Mouse (Mus musculus) embryonic facial prominence, embryonic 12.5 days (tissue): Measurements from ENCODE around the gene Krt6b. TPM values are rescaled to one million over a fixed set of nuclear protein-coding genes. Genes with fewer than 3 reads are reported as not detected.
"Not testable (repeated sequence)": the region's sequence is repeated elsewhere in the genome, so short reads cannot be mapped to it uniquely, and the experiment has no call there.

Experiments
- ATAC-seq: fragments of 200-750 bp; cut with Nextera tagmentation; 2 replicates; pipeline ENCODE4 v1.8.0; 2017; ENCODE audit not compliant: insufficient number of reproducible peaks, insufficient read depth, low FRiP score, low TSS enrichment
- H3K27ac ChIP-seq: fragments of 300-500 bp; sonication (generic); 2 replicates; pipeline ENCODE4 v1.5.1; 2016; ENCODE audit warnings: mild to moderate bottlenecking
- H3K27me3 ChIP-seq: fragments of 300-500 bp; sonication (generic); 2 replicates; pipeline ENCODE4 v1.6.1; 2016; ENCODE audit warnings: mild to moderate bottlenecking, moderate library complexity
- H3K36me3 ChIP-seq: fragments of 300-500 bp; sonication (generic); 2 replicates; pipeline ENCODE4 v1.6.1; 2016; ENCODE audit warnings: mild to moderate bottlenecking
- H3K4me1 ChIP-seq: fragments of 300-500 bp; sonication (generic); 2 replicates; pipeline ENCODE4 v1.6.1; 2016
- H3K4me2 ChIP-seq: fragments of 300-500 bp; sonication (generic); replicated peaks from 2 replicates; pipeline ENCODE4 v1.6.1; 2016; ENCODE audit warnings: mild to moderate bottlenecking, moderate library complexity
- H3K4me3 ChIP-seq: fragments of 300-500 bp; sonication (generic); 2 replicates; pipeline ENCODE4 v1.5.1; 2016; ENCODE audit warnings: mild to moderate bottlenecking
- H3K9ac ChIP-seq: fragments of 300-500 bp; sonication (generic); 2 replicates; pipeline ENCODE4 v1.6.1; 2016; ENCODE audit warnings: mild to moderate bottlenecking, moderate library complexity
- H3K9me3 ChIP-seq: fragments of 300-500 bp; sonication (generic); 2 replicates; pipeline ENCODE4 v1.6.1; 2016; ENCODE audit warnings: mild to moderate bottlenecking, moderate library complexity
- WGBS: fragments of 180-500 bp; shearing (Covaris S2); methylation state at CpG from one replicate; pipeline ENCODE4 v1.1.7; 2016; 5-methylcytosine and 5-hydroxymethylcytosine counted together
- microRNA-seq: library from miRNA; unstranded; fragments of <30 nt; microRNA quantifications from one replicate; pipeline ENCODE4, GENCODE M21; 2017
- polyA plus RNA-seq: library from polyadenylated mRNA; unstranded; fragments of >200 nt; fragmentation: Nextera tagmentation; extraction: Ambion mirVana; gene quantifications from 2 replicates; pipeline ENCODE4 v1.2.1, GENCODE M21; 2016

Krt6b gene
- polyA plus RNA-seq, 1 experiment from 2014 or later = not detected

DNA sequence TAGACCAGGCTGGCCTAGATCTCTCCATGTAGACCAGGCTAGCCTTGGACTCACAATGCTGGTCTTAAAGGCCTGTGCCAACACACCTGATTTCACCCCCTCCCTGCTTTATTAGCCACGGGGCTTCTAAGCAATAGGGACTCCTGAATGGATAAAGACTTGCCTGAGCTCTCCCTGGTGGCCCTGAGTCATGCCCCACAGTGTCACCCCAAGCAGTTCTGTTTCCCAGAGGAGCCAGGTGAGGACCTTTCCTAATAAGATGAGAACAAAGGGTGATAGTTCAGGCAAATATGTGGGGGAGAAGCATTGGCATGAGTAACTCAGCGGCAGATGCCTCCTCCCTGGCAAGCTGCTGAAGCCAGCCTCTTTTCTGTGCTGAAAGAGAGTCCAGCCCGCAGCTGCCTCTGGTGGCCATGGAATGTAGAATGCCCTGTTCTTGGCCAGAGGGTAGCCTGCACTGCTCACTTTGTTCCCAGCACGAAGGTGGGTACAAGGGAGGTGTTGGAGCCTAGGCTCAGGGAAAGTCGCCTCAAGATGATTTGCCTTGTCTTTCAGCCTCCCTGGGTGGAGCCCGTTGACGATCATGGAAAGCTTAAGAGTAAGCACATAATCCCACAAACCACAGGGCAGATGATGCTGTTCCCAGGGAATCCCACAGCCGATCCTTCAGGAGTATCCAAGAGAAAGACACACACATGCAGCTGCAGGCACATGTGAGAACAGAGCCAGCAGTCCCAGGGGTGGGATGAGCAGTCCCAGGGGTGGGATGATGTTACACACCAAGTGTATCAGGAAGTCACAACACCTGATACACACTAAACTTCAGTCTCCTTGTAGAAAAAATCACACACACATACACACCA is 17.5 kb upstream of the Krt6b start:
- no peak overlapping the region for H3K27ac ChIP-seq
- H3K36me3 ChIP-seq = no peaks in the 10 kb centered on the region
- WGBS = 62% methylated on average over 8 of the region's 8 CpGs
- no peak overlapping the region for H3K4me3 ChIP-seq
- H3K9me3 ChIP-seq = no peaks in the 10 kb centered on the region
- no peaks in the 10 kb centered on the region for H3K27me3 ChIP-seq
- H3K4me1 ChIP-seq = no peaks in the 10 kb centered on the region
- no peak overlapping the region for H3K4me2 ChIP-seq
- no peak overlapping the region for H3K9ac ChIP-seq
- ATAC-seq = no peak

DNA sequence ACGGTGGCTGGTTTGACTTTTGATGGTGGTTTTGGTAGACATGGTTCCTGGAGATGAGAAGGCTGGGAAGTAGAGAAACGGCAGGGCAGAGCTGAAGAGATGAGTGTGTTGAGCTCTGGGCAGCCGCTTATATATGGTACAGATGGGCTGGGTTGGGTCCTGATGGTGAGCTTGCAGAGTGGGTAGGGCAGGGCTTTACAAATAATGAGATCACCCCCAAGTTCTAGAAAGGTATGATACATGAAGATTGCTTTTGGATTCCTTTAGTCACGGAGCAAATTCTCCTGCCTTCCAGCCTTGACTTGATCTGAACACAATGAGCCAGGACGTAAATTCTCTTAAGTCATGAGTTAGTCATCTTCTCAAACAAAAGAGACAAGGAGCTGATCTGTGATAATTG is 14.1 kb upstream of the Krt6b start, which contains the start of gene Krt6a:
TSS of gene Krt6a (minus strand) at position 101 of the 400 bp plus-strand sequence.
- no peak for ATAC-seq
- Histone ChIP-seq H3K4me3 (no peak within 1 kb of the TSS), H3K27ac (no peak within 1 kb of the TSS), H3K36me3 (no peaks in the 10 kb centered on the region), H3K27me3 (no peaks in the 10 kb centered on the region), H3K4me2 (no peak within 1 kb of the TSS), H3K9ac (no peak within 1 kb of the TSS), H3K9me3 (no peaks in the 10 kb centered on the region), H3K4me1 (no peaks in the 10 kb centered on the region)
- 81% methylated on average over 5 of the region's 5 CpGs for WGBS

DNA sequence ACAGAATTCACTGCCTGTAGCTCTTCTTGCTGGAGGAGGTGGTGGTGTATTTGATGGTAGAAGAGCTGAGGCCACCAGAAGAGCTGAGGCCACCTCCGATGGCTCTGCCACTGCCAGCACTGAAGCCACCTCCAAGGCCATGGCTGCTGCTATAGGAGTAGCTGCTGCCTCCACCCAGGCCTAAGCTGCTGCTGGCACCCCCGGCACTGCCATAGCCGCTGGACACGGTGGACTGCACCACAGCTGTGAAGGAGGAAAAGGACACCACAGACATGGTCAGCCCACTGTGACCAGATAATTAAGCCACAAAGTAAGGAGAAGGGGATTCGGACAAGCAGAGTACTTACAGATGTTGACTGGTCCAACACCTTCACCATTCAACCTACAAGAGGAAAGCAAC is 10.4 kb upstream of the Krt6b start:
- H3K4me3 ChIP-seq, H3K9ac ChIP-seq, H3K27me3 ChIP-seq, H3K27ac ChIP-seq, H3K36me3 ChIP-seq, ATAC-seq, H3K4me2 ChIP-seq, H3K4me1 ChIP-seq, H3K9me3 ChIP-seq: not testable (repeated sequence)
- 90% methylated on average over 5 of the region's 5 CpGs for WGBS

DNA sequence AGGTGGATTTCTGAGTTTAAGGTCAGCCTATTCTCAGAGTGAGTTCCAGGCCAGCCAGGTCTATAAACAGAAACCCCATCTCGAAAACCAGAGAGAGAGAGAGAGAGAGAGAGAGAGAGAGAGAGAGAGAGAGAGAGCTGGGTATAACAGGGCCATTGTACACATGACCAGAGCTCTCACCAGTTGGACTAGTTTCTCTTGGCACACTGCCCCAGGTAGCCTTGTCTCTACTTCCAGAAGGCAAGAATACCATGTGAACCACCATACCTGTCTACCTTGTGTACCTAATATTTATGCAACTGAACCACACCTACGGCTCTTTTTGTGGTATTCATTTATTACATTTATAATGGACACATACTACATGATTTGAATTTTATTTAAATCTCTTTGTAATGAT is 8.1 kb upstream of the Krt6b start:
- Histone ChIP-seq H3K4me3 (no peak overlapping the region), H3K4me2 (no peak overlapping the region), H3K27ac (no peak overlapping the region), H3K27me3 (no peaks in the 10 kb centered on the region), H3K4me1 (no peaks in the 10 kb centered on the region), H3K36me3 (no peaks in the 10 kb centered on the region), H3K9me3 (no peaks in the 10 kb centered on the region), H3K9ac (no peak overlapping the region)
- 67% methylated on average over 2 of the region's 2 CpGs for WGBS
- no peak for ATAC-seq

DNA sequence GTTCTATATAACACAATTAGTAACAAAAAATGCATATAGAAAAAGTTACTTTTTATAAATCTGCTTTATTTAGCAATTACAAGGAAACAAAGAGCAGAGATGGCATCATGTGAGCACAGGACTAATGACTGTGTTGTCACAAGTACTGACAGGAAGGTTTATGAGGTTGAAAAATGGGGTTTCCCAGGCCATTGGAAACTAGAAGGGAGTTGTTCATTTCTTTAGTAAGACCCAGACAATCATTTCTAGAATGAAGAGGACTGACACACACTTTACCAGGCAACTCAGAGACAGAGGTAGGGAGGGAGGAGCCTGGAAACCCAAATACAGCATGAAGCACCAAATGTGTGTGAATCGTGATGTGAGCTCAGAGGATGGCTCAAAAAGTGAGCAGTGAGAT is 4.1 kb downstream of the Krt6b start:
- H3K4me1 ChIP-seq = no peaks in the 10 kb centered on the region
- ATAC-seq = no peak
- no peaks in the 10 kb centered on the region for H3K27me3 ChIP-seq
- no peak overlapping the region for H3K4me3 ChIP-seq
- no peak overlapping the region for H3K4me2 ChIP-seq
- H3K9me3 ChIP-seq = no peaks in the 10 kb centered on the region
- WGBS = 91% methylated on average over 1 of the region's 1 CpGs
- H3K27ac ChIP-seq = no peak overlapping the region
- H3K9ac ChIP-seq = no peak overlapping the region
- no peaks in the 10 kb centered on the region for H3K36me3 ChIP-seq

DNA sequence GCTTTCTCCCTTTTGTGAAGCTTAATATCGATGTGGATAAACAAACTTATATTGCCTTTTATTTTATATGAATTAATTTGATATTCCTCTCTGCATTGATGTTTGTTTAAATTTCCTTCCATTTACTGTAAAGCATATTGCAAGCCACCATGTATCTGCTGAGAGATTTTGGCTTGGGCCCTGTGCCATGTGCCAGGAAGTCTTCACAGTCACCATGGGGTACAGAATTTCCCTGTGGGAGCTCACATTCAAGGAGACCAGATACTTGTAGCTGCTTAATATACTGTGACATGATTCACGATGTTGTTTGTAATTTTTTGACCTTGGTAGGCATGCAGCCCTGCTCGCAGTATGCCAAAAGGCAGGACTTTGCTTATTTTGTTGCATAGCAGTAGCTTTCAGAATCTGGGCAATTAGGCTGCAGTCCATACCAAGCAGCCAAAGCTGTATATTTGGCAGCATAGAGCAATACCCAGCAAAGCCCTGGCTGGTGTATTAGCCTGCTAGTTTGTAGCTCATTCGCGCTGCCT is 27.3 kb downstream of the Krt6b start:
- H3K9ac ChIP-seq = no peak overlapping the region
- no peak for ATAC-seq
- no peaks in the 10 kb centered on the region for H3K4me1 ChIP-seq
- 84% methylated on average over 5 of the region's 5 CpGs for WGBS
- H3K4me3 ChIP-seq = no peak overlapping the region
- H3K27ac ChIP-seq = no peak overlapping the region
- no peaks in the 10 kb centered on the region for H3K36me3 ChIP-seq
- H3K27me3 ChIP-seq = no peaks in the 10 kb centered on the region
- H3K9me3 ChIP-seq = no peaks in the 10 kb centered on the region
- no peak overlapping the region for H3K4me2 ChIP-seq

DNA sequence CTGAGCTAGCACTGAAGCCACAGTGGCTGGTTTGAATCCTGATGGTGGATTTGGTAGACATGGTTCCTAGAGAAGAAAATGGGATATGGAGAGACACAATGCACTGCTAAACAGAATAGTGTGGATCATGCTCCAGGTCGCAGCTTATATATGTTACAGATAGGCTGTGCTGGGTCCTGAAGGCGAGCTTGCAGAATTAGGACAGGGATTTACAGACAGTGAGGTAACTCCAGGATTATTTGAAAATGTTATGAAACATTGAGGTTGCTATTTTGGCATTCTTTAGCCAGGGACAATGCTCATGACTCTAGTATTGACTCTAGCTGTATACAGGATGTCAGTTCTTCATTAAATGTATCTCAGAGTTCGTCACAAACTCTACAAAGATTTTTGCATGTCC is 32.8 kb downstream of the Krt6b start, which contains the start of gene Gm5478:
TSS of gene Gm5478 (minus strand) at position 101 of the 400 bp plus-strand sequence.
- Histone ChIP-seq H3K9ac (no peak within 1 kb of the TSS), H3K36me3 (no peaks in the 10 kb centered on the region), H3K9me3 (no peaks in the 10 kb centered on the region), H3K27me3 (no peaks in the 10 kb centered on the region), H3K27ac (no peak within 1 kb of the TSS), H3K4me2 (no peak within 1 kb of the TSS), H3K4me3 (no peak within 1 kb of the TSS), H3K4me1 (no peaks in the 10 kb centered on the region)
- WGBS = 70% methylated on average over 3 of the region's 3 CpGs
- ATAC-seq = no peak

DNA sequence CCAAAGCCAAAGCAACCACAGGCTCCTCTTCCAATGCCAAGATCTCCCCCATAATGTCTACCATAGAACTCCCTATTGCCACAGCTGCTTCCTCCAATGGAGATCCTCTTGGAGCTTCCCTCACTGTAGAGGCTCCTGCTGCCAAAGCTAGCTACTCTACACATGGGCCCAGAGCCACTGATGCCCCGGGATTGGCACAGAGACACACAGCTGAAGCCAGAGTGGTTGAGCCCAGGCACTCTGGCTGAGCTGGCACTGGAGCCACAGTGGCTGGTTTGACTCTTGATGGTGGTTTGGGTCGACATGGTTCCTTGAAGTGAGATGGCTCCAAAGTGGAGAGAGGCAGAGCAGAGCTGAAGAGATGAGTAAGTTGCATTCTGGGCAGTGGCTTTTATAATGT is 52.2 kb downstream of the Krt6b start, which contains the start of gene Gm5414:
TSS of gene Gm5414 (minus strand) at position 305 of the 400 bp plus-strand sequence.
- Histone ChIP-seq H3K4me3 (no peak within 1 kb of the TSS), H3K36me3 (no peaks in the 10 kb centered on the region), H3K9ac (no peak within 1 kb of the TSS), H3K27me3 (no peaks in the 10 kb centered on the region), H3K4me2 (no peak within 1 kb of the TSS), H3K9me3 (no peaks in the 10 kb centered on the region), H3K27ac (no peak within 1 kb of the TSS), H3K4me1 (no peaks in the 10 kb centered on the region)
- 73% methylated on average over 2 of the region's 2 CpGs for WGBS
- ATAC-seq = no peak

Small RNA genes lying within 50 kb of the gene (microRNA-seq; reads per million reads assigned to microRNA genes)
- gene Gm44323 = not detected
- gene Gm44342 = not detected
- not detected for gene Gm44383
- gene Gm44479 = not detected

Other genes starting within 250 kb of the Krt6b start
- 0.53 and 0.54 TPM in 2 replicates for gene Krt87, start 241.5 kb downstream of the Krt6b start, polyA plus RNA-seq
- not detected in 2 replicates for gene Krt88, start 232.5 kb downstream of the Krt6b start, polyA plus RNA-seq
- gene Krt81, start 216.5 kb downstream of the Krt6b start, polyA plus RNA-seq = not detected in 2 replicates
- not detected in 2 replicates for gene Krt86, start 206.8 kb downstream of the Krt6b start, polyA plus RNA-seq
- gene Krt83, start 188.8 kb downstream of the Krt6b start, polyA plus RNA-seq = not detected in 2 replicates
- gene Gm49425, start 163.0 kb downstream of the Krt6b start, polyA plus RNA-seq = not detected in 2 replicates
- gene Krt84, start 147.5 kb downstream of the Krt6b start, polyA plus RNA-seq = 0.06 TPM in 1 of 2 replicates, not detected in the other
- gene Krt82, start 129.6 kb downstream of the Krt6b start, polyA plus RNA-seq = not detected in 2 replicates
- gene Krt90, start 117.3 kb downstream of the Krt6b start, polyA plus RNA-seq = 0.34 and 0.59 TPM in 2 replicates
- gene Krt75, start 106.4 kb downstream of the Krt6b start, polyA plus RNA-seq = 0.36 and 0.64 TPM in 2 replicates
- gene Gm5414, start 52.1 kb downstream of the Krt6b start, polyA plus RNA-seq = not detected in 2 replicates
- not detected in 2 replicates for gene Gm5478, start 32.9 kb downstream of the Krt6b start, polyA plus RNA-seq
- 1.4 and 1.6 TPM in 2 replicates for gene Krt6a, start 14.0 kb upstream of the Krt6b start, polyA plus RNA-seq
- gene Krt5, start 32.6 kb upstream of the Krt6b start, polyA plus RNA-seq = 73.2 and 80.6 TPM in 2 replicates
- gene Krt71, start 62.8 kb upstream of the Krt6b start, polyA plus RNA-seq = not detected in 2 replicates
- not detected in 2 replicates for gene Krt72, start 106.2 kb upstream of the Krt6b start, polyA plus RNA-seq
- 0.08 TPM in 1 of 2 replicates, not detected in the other for gene Krt73, start 122.1 kb upstream of the Krt6b start, polyA plus RNA-seq
- gene Krt2, start 137.9 kb upstream of the Krt6b start, polyA plus RNA-seq = not detected in 2 replicates
- gene Krt1, start 170.5 kb upstream of the Krt6b start, polyA plus RNA-seq = 2.4 and 3.4 TPM in 2 replicates
- 0.08 TPM in 1 of 2 replicates, not detected in the other for gene Krt77, start 189.4 kb upstream of the Krt6b start, polyA plus RNA-seq
- gene Krt76, start 212.6 kb upstream of the Krt6b start, polyA plus RNA-seq = not detected in 2 replicates
- 0.20 and 0.68 TPM in 2 replicates for gene Krt4, start 244.4 kb upstream of the Krt6b start, polyA plus RNA-seq